Mouse (Mus musculus): ENCODE data around the gene Lrrc28. TPM values are rescaled to one million over a fixed set of nuclear protein-coding genes. Genes with fewer than 3 reads are reported as not detected.

The Lrrc28 gene
- total and polyA plus RNA-seq, 3 experiments: 9.7 to 16.0 TPM; not detected in 1

- no peak for DNase-seq (ENCODE audit: low read depth, low spot score)
- Histone ChIP-seq H3K27me3 (ENCODE audit: control insufficient read depth in 1 of 2, insufficient read depth in 2 of 2, low read length in 2 of 2) (no peaks in the 10 kb centered on the region), H3K4me3 (ENCODE audit: control insufficient read depth in 1 of 2, insufficient read depth in 1 of 2, low read depth in 2 of 2, low read length in 2 of 2) (no peak overlapping the region), H3K4me1 (ENCODE audit: control insufficient read depth in 1 of 2, insufficient read depth in 2 of 2, low read length in 2 of 2) (peaks cover 2 to 44% of the 10 kb centered on the region in 2 experiments; a peak in 3 of 4 replicates), H3K79me2 (ENCODE audit: control insufficient read depth, insufficient read depth, low read length, poor library complexity) (no peaks in the 10 kb centered on the region), H3K9ac (ENCODE audit: control insufficient read depth, low read depth, low read length, poor library complexity, severe bottlenecking) (no peak overlapping the region), H3K9me3 (replicated peaks; ENCODE audit: insufficient read depth, low read length) (no peaks in the 10 kb centered on the region), H3K36me3 (ENCODE audit: control insufficient read depth in 1 of 2, insufficient read depth in 2 of 2, low read length in 2 of 2) (peaks cover 0 to 35% of the 10 kb centered on the region in 2 experiments; a peak in 2 of 4 replicates), H3K27ac (ENCODE audit: control insufficient read depth, low read depth, low read length) (no peak overlapping the region)
- TF ChIP-seq MAX (IDR thresholded peaks at IDR 0.05; ENCODE audit: low read length): no peak
These were observed 181.5 kb downstream of the Lrrc28 start for GRCm38 (mm10) chr7:67463565-67463964.

Other genes with a start within 250 kb of the Lrrc28 start
- 0.42 and 0.82 TPM in 2 replicates for gene Ttc23, start 2.1 kb upstream of the Lrrc28 start, total RNA-seq (2012; rRNA removed)
- gene Ttc23, start 2.1 kb upstream of the Lrrc28 start, polyA plus RNA-seq (2012; ENCODE audit: insufficient read depth in 1 of 2, insufficient read length in 2 of 2, low read depth in 1 of 2, low replicate concordance in 2 of 2, missing spikeins in 1 of 2): 1 to 10 TPM in 1 of 2 experiments, not detected in 1; 4.8 TPM
- not detected in 2 replicates for gene Synm, start 114.5 kb upstream of the Lrrc28 start, total RNA-seq (2012; rRNA removed)
- gene Synm, start 114.5 kb upstream of the Lrrc28 start, polyA plus RNA-seq (2012; ENCODE audit: insufficient read depth in 1 of 2, insufficient read length in 2 of 2, low read depth in 1 of 2, low replicate concordance in 2 of 2, missing spikeins in 1 of 2): under 1 TPM in 1 of 2 experiments, not detected in 1; 0.01 TPM